11 mouse cellular contexts compared by ENCODE assay signal in the genomic region with DNA sequence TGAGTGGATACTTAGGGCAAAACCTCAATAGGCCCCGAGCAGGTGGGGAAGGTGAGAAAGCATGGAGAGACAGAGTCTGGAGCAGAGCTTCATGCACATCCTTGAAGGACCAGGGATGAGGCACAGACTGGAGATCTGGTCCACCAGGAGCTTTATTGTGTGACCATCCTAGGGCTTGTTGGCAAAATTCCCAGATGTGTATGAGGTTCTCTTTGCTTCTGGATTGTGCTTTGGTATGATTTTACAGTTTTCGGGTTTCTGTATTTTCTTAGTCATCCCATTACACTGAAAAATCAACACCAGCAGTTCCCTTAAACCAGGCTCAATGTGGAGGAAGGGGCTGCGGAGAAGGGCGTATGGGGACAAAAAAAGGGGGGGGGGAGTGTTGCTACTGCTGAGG.
A peak's percentile ranks its signal among the peaks of the same experiment; 100 is the strongest.
DNase-seq lines count a peak whose midpoint lies in the region; ATAC-seq and TF ChIP-seq lines count a peak whose summit lies in the region.
"Had no signal": no experiment of that assay in that cellular context is flagged by ENCODE, and none has a peak within 500 bp of the region (broad histone marks: within the 10 kb centered on the region; RNA-seq: fewer than 3 reads in every experiment).

No protein-coding gene starts in this region.

- no peak overlapping the region for H3K27ac ChIP-seq in stomach, embryonic 15.5 days
- no peak overlapping the region for H3K27ac ChIP-seq in stomach, postnatal 0 days (replicated peaks)
- peak overlapping the region; percentile 78 for H3K27ac ChIP-seq in midbrain, embryonic 10.5 days (replicated peaks)

- TF ChIP-seq CTCF in stomach, postnatal 0 days (IDR thresholded peaks at IDR 0.05; ENCODE audit: low read depth), result no peak

- no peaks in the 10 kb centered on the region for H3K27me3 ChIP-seq in stomach, embryonic 15.5 days (replicated peaks)
- no peaks in the 10 kb centered on the region for H3K27me3 ChIP-seq in stomach, postnatal 0 days (ENCODE audit: control insufficient read depth, insufficient read depth, low read length)
- peaks cover 35% of the 10 kb centered on the region for H3K27me3 ChIP-seq in midbrain, embryonic 10.5 days (ENCODE audit: low read depth, poor library complexity, severe bottlenecking)

- TF ChIP-seq EP300 in stomach, postnatal 0 days (optimal IDR thresholded peaks at IDR 0.05), result no peak

- H3K4me1 ChIP-seq in stomach, embryonic 15.5 days, result peaks cover 3% of the 10 kb centered on the region; the same call in 1 of the 2 replicates
- no peaks in the 10 kb centered on the region for H3K4me1 ChIP-seq in stomach, postnatal 0 days (replicated peaks; ENCODE audit: control insufficient read depth, insufficient read depth)
- peaks cover 30% of the 10 kb centered on the region for H3K4me1 ChIP-seq in midbrain, embryonic 10.5 days

- ATAC-seq in stomach, embryonic 15.5 days (ENCODE audit: insufficient read depth, low FRiP score, low read depth), result no peak
- ATAC-seq in stomach, postnatal 0 days (ENCODE audit: low FRiP score, low TSS enrichment), result no peak

- no peaks in the 10 kb centered on the region for H3K9me3 ChIP-seq in stomach, embryonic 15.5 days
- H3K9me3 ChIP-seq in stomach, postnatal 0 days (ENCODE audit: control insufficient read depth, low read length), result no peaks in the 10 kb centered on the region
- no peaks in the 10 kb centered on the region for H3K9me3 ChIP-seq in midbrain, embryonic 10.5 days (replicated peaks)

- no peak overlapping the region for H3K4me3 ChIP-seq in stomach, embryonic 15.5 days (replicated peaks)
- H3K4me3 ChIP-seq in stomach, postnatal 0 days (ENCODE audit: low read depth, low read length), result no peak overlapping the region
- H3K4me3 ChIP-seq in midbrain, embryonic 10.5 days, result peak overlapping the region; percentile 43

- 46% methylated on average over 4 of the region's 4 CpGs for WGBS in stomach, embryonic 15.5 days
- WGBS in stomach, postnatal 0 days, result 41% methylated on average over 4 of the region's 4 CpGs
- WGBS in midbrain, embryonic 10.5 days, result 39% methylated on average over 4 of the region's 4 CpGs

- 0 out of 2 replicates have a peak overlapping the region, but pooled peaks have one; percentile 10 for H3K4me2 ChIP-seq in stomach, embryonic 15.5 days
- no peak overlapping the region for H3K4me2 ChIP-seq in stomach, postnatal 0 days (replicated peaks; ENCODE audit: low read depth)

- no peak overlapping the region for H3K9ac ChIP-seq in stomach, embryonic 15.5 days
- H3K9ac ChIP-seq in stomach, postnatal 0 days (ENCODE audit: low read length), result no peak overlapping the region

- peak; percentile 18 to 44 for DNase-seq in cerebellum, postnatal 10 days
- DNase-seq in cerebellum, adult 8-10 months, result no peak
- DNase-seq in stomach, postnatal 0 days (ENCODE audit: low spot score), result no peak
- DNase-seq in midbrain, embryonic 10.5 days (ENCODE audit: low spot score), result no peak
- no peak for DNase-seq in adrenal gland, adult 18-20 months (ENCODE audit: low spot score in 2 of 2)
- no peak for DNase-seq in left cerebral cortex, postnatal 4 days
- no peak for DNase-seq in cerebellum, adult 11-12 months
- DNase-seq: gastrocnemius, postnatal 25 days; thymus, postnatal 14 days had no signal

- intact Hi-C loops in left cerebral cortex, postnatal 4 days (cut with DNase I), result no loop called here

- no peaks in the 10 kb centered on the region for H3K36me3 ChIP-seq in stomach, embryonic 15.5 days
- no peaks in the 10 kb centered on the region for H3K36me3 ChIP-seq in stomach, postnatal 0 days (ENCODE audit: control insufficient read depth, insufficient read depth, low read length)
- H3K36me3 ChIP-seq in midbrain, embryonic 10.5 days, result no peaks in the 10 kb centered on the region
- H3K36me3 ChIP-seq: G1E had no signal

Comparison
In these comparisons a context has a peak if more than half of its experiments do, and no peak if none do; other contexts are left out.
1. DNase-seq: peak in cerebellum, postnatal 10 days (2 of 2); none in cerebellum, adult 8-10 months (single experiment), stomach, postnatal 0 days (single experiment), midbrain, embryonic 10.5 days (single experiment), adrenal gland, adult 18-20 months (0 of 2), left cerebral cortex, postnatal 4 days (single experiment) and cerebellum, adult 11-12 months (single experiment).